ENCODE assay signal across 27 mouse cellular contexts in the genomic region with DNA sequence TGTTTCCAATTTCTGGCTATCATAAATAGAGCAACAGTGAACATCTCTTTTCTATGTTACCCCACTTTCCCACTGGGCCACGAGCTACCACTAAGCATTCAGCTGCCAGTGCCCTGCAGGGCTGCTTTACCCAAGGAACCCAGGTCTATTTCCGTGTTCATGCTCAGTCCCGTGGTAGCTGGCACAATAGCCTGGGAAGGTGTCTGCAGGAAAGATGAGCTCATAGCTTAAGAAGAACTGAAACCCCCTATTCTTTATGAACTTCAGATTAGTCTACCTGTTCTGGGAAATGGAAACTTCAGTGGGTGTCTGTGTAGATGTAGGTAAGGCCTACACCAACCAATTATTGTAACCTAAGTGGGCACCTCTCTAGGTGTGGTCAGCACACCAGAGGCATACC. TPM values are rescaled to one million over a fixed set of nuclear protein-coding genes. Genes with fewer than 3 reads are reported as not detected.
A peak's percentile ranks its signal among the peaks of the same experiment; 100 is the strongest.
DNase-seq lines count a peak whose midpoint lies in the region; ATAC-seq and TF ChIP-seq lines count a peak whose summit lies in the region.
"Had no signal": no experiment of that assay in that cellular context is flagged by ENCODE, and none has a peak within 500 bp of the region (broad histone marks: within the 10 kb centered on the region; RNA-seq: fewer than 3 reads in every experiment).

No protein-coding gene starts in this region.

- H3K27ac ChIP-seq in liver, postnatal 0 days (ENCODE audit: low read depth), result peak overlapping the region; percentile 44; the same call in 1 of the 2 replicates
- no peak overlapping the region for H3K27ac ChIP-seq in liver, embryonic 11.5 days (ENCODE audit: low read depth, low read length)
- H3K27ac ChIP-seq in ES-Bruce4 (ENCODE audit: insufficient read depth, low read length), result 0 out of 2 replicates have a peak overlapping the region, but pooled peaks have one; percentile 22
- no peak overlapping the region for H3K27ac ChIP-seq in gastrocnemius, adult 2 months
- no peak overlapping the region for H3K27ac ChIP-seq in hindbrain, postnatal 0 days
- H3K27ac ChIP-seq: embryonic facial prominence, embryonic 15.5 days; heart, adult 2 months; hindbrain, embryonic 10.5 days; hindbrain, embryonic 13.5 days had no signal

- H3K36me3 ChIP-seq in liver, postnatal 0 days (replicated peaks; ENCODE audit: insufficient read depth, low read length), result 0 out of 2 replicates have a peak, but pooled peaks cover 8% of the 10 kb centered on the region
- peaks cover 3% of the 10 kb centered on the region; the same call in 1 of the 2 replicates for H3K36me3 ChIP-seq in liver, embryonic 11.5 days (ENCODE audit: control insufficient read depth, insufficient read depth, low read length)
- peaks cover 12% of the 10 kb centered on the region; the same call in 1 of the 2 replicates for H3K36me3 ChIP-seq in ES-Bruce4 (ENCODE audit: control insufficient read depth, insufficient read depth, low read length, poor library complexity, severe bottlenecking)
- peaks cover 17% of the 10 kb centered on the region for H3K36me3 ChIP-seq in hindbrain, postnatal 0 days (ENCODE audit: insufficient read depth, low read length)

- H3K27me3 ChIP-seq in liver, postnatal 0 days (ENCODE audit: insufficient read depth, low read length), result no peaks in the 10 kb centered on the region
- no peaks in the 10 kb centered on the region for H3K27me3 ChIP-seq in liver, embryonic 11.5 days (replicated peaks; ENCODE audit: control insufficient read depth, insufficient read depth, low read length)
- no peaks in the 10 kb centered on the region for H3K27me3 ChIP-seq in ES-Bruce4 (ENCODE audit: control insufficient read depth, insufficient read depth, low read length, poor library complexity, severe bottlenecking)
- H3K27me3 ChIP-seq in hindbrain, postnatal 0 days (ENCODE audit: insufficient read depth, low read length), result no peaks in the 10 kb centered on the region
- H3K27me3 ChIP-seq: embryonic facial prominence, embryonic 12.5 days; embryonic facial prominence, embryonic 15.5 days; heart, embryonic 13.5 days; hindbrain, embryonic 13.5 days had no signal

- no peak for ATAC-seq in liver, postnatal 0 days
- ATAC-seq in liver, embryonic 11.5 days (replicated peaks; ENCODE audit: low FRiP score), result no peak
- ATAC-seq in granulocyte monocyte progenitor cell, adult 5-6 weeks (replicated peaks; ENCODE audit: poor library complexity, severe bottlenecking), result peak; percentile 28
- peak; percentile 62 for ATAC-seq in megakaryocyte-erythroid progenitor cell, adult 5-6 weeks (replicated peaks; ENCODE audit: low FRiP score, low TSS enrichment, poor library complexity, severe bottlenecking)
- ATAC-seq in hindbrain, postnatal 0 days, result no peak
- ATAC-seq: CD4-positive, CD25-positive, alpha-beta regulatory T cell, adult 4 months; forebrain, embryonic 14.5 days; forebrain, postnatal 0 days; hindbrain, embryonic 16.5 days had no signal

- no peak overlapping the region for H3K9ac ChIP-seq in liver, postnatal 0 days (replicated peaks)
- H3K9ac ChIP-seq in liver, embryonic 11.5 days (ENCODE audit: low read depth, low read length), result no peak overlapping the region
- no peak overlapping the region for H3K9ac ChIP-seq in ES-Bruce4 (ENCODE audit: low read depth, poor library complexity, severe bottlenecking)
- H3K9ac ChIP-seq in hindbrain, postnatal 0 days (replicated peaks; ENCODE audit: low read length), result no peak overlapping the region
- H3K9ac ChIP-seq: embryonic facial prominence, embryonic 12.5 days; embryonic facial prominence, embryonic 15.5 days; forebrain, postnatal 0 days; heart, embryonic 13.5 days; hindbrain, embryonic 13.5 days had no signal

- no peak for TF ChIP-seq EP300 in liver, postnatal 0 days (IDR thresholded peaks at IDR 0.05; ENCODE audit: low read depth)
- TF ChIP-seq EP300 in ES-Bruce4 (IDR thresholded peaks at IDR 0.05; ENCODE audit: insufficient read depth, low read depth, low read length), result no peak

- no peak for TF ChIP-seq CTCF in liver, postnatal 0 days (IDR thresholded peaks at IDR 0.05; ENCODE audit: low read depth)
- no peak for TF ChIP-seq CTCF in ES-Bruce4 (IDR thresholded peaks at IDR 0.05; ENCODE audit: low read depth, low read length)
- no peak for TF ChIP-seq CTCF in gastrocnemius, adult 2 months (IDR thresholded peaks at IDR 0.05)
- no peak for TF ChIP-seq CTCF in hindbrain, postnatal 0 days (IDR thresholded peaks at IDR 0.05; ENCODE audit: low read depth)

- TF ChIP-seq POLR2A in ES-Bruce4 (IDR thresholded peaks at IDR 0.05; ENCODE audit: insufficient read depth, low read length), result no peak

- no peak overlapping the region for H3K4me3 ChIP-seq in liver, postnatal 0 days (ENCODE audit: low read depth, low read length)
- no peak overlapping the region for H3K4me3 ChIP-seq in liver, embryonic 11.5 days (ENCODE audit: low read depth, low read length)
- H3K4me3 ChIP-seq in ES-Bruce4 (ENCODE audit: low read depth, low read length), result no peak overlapping the region
- H3K4me3 ChIP-seq in gastrocnemius, adult 2 months, result no peak overlapping the region
- no peak overlapping the region for H3K4me3 ChIP-seq in hindbrain, postnatal 0 days (ENCODE audit: low read length)
- H3K4me3 ChIP-seq: embryonic facial prominence, embryonic 12.5 days; embryonic facial prominence, embryonic 15.5 days; heart, adult 2 months; heart, embryonic 10.5 days; heart, embryonic 13.5 days; hindbrain, embryonic 10.5 days; hindbrain, embryonic 13.5 days had no signal

- intact Hi-C loops in gastrocnemius, adult 2 months (cut with DNase I), result loop anchor here (5.0 kb wide), 1 partner anchor 38 kb away; no protein-coding TSS in a partner anchor

- H3K4me2 ChIP-seq in liver, postnatal 0 days (ENCODE audit: low read depth, low read length), result no peak overlapping the region
- H3K4me2 ChIP-seq in liver, embryonic 11.5 days, result no peak overlapping the region
- H3K4me2 ChIP-seq in hindbrain, postnatal 0 days (ENCODE audit: low read depth, low read length), result no peak overlapping the region
- H3K4me2 ChIP-seq: embryonic facial prominence, embryonic 12.5 days; embryonic facial prominence, embryonic 15.5 days; heart, embryonic 13.5 days; hindbrain, embryonic 13.5 days had no signal

- 46% methylated on average over 3 of the region's 3 CpGs for WGBS in liver, postnatal 0 days (ENCODE audit: insufficient replicate concordance)
- WGBS in liver, embryonic 11.5 days, result 65% methylated on average over 3 of the region's 3 CpGs
- 66% methylated on average over 3 of the region's 3 CpGs for whole genome bisulfite sequencing in hindbrain, postnatal 0 days

- no peak for DNase-seq in liver, postnatal 0 days
- no peak for DNase-seq in liver, embryonic 11.5 days (ENCODE audit: low spot score)
- no peak for DNase-seq in cerebellum, postnatal 25 days
- DNase-seq in gastrocnemius, adult 2 months, result no peak
- no peak for DNase-seq in hindbrain, postnatal 0 days (ENCODE audit: low spot score)
- DNase-seq: adrenal gland, adult 2 months; adrenal gland, postnatal 14 days; cerebellum, adult 11-12 months; cerebellum, adult 8-10 months; cerebellum, postnatal 10 days; forebrain, postnatal 0 days; gastrocnemius, postnatal 25 days; heart, adult 2 months; heart, postnatal 36 days had no signal

- H3K4me1 ChIP-seq in liver, postnatal 0 days (ENCODE audit: insufficient read depth), result peaks cover 5% of the 10 kb centered on the region; the same call in 1 of the 2 replicates
- peaks cover 14% of the 10 kb centered on the region for H3K4me1 ChIP-seq in liver, embryonic 11.5 days (replicated peaks; ENCODE audit: control insufficient read depth, insufficient read depth, low read length)
- no peaks in the 10 kb centered on the region for H3K4me1 ChIP-seq in ES-Bruce4 (ENCODE audit: control insufficient read depth, insufficient read depth, low read length)
- no peaks in the 10 kb centered on the region for H3K4me1 ChIP-seq in hindbrain, postnatal 0 days (ENCODE audit: insufficient read depth, low read length)

- no peaks in the 10 kb centered on the region for H3K9me3 ChIP-seq in liver, postnatal 0 days (ENCODE audit: low read length)
- no peaks in the 10 kb centered on the region for H3K9me3 ChIP-seq in liver, embryonic 11.5 days (ENCODE audit: control insufficient read depth, low read length)
- H3K9me3 ChIP-seq in ES-Bruce4 (replicated peaks; ENCODE audit: control insufficient read depth, insufficient read depth, low read length, poor library complexity, severe bottlenecking), result no peaks in the 10 kb centered on the region
- no peaks in the 10 kb centered on the region for H3K9me3 ChIP-seq in hindbrain, postnatal 0 days (ENCODE audit: low read length)
- H3K9me3 ChIP-seq: embryonic facial prominence, embryonic 12.5 days; embryonic facial prominence, embryonic 15.5 days; G1E; heart, embryonic 10.5 days; heart, embryonic 13.5 days; hindbrain, embryonic 10.5 days; hindbrain, embryonic 13.5 days had no signal

RNA-seq across cellular contexts. Expression of gene Stoml1, which starts 12.4 kb away (rescaled TPM):
- polyA plus RNA-seq in liver, postnatal 0 days (2015; fragmentation: Nextera tagmentation; extraction: Ambion mirVana), result 5.6 and 6.7 TPM in 2 replicates
- polyA plus RNA-seq in liver, embryonic 11.5 days (2014; fragmentation: Nextera tagmentation; extraction: Ambion mirVana), result 9.7 and 12.9 TPM in 2 replicates
- 24.6 and 26.5 TPM in 2 replicates for polyA plus RNA-seq in ES-Bruce4 (2011; ENCODE audit: insufficient read depth, insufficient read length, low read depth, missing spikeins)
- 10.4 and 11.6 TPM in 2 replicates for total RNA-seq in granulocyte monocyte progenitor cell, adult 5-6 weeks (2014; fragmentation: Nextera tagmentation)
- 6.3 and 17.7 TPM in 2 replicates for total RNA-seq in granulocyte monocyte progenitor cell, adult 5-6 weeks (2017)
- total RNA-seq in megakaryocyte-erythroid progenitor cell, adult 5-6 weeks (2014; fragmentation: Nextera tagmentation), result 4.7 and 17.9 TPM in 2 replicates
- 3.5 and 5.3 TPM in 2 replicates for total RNA-seq in megakaryocyte-erythroid progenitor cell, adult 5-6 weeks (2017)
- 1 to 10 TPM; 6.8 to 7.3 TPM for total RNA-seq in gastrocnemius, adult 2 months (2021)
- total RNA-seq in hindbrain, postnatal 0 days (2014; rRNA removed), result 145 and 157 TPM in 2 replicates
- 136 and 141 TPM in 2 replicates for polyA plus RNA-seq in hindbrain, postnatal 0 days (2015; fragmentation: Nextera tagmentation; extraction: Ambion mirVana)

RNA-seq across cellular contexts. Expression of gene Pml, which starts 15.8 kb away (rescaled TPM):
- polyA plus RNA-seq in liver, postnatal 0 days (2015; fragmentation: Nextera tagmentation; extraction: Ambion mirVana), result 8.4 and 8.5 TPM in 2 replicates
- polyA plus RNA-seq in liver, embryonic 11.5 days (2014; fragmentation: Nextera tagmentation; extraction: Ambion mirVana), result 28.3 and 33.2 TPM in 2 replicates
- polyA plus RNA-seq in ES-Bruce4 (2011; ENCODE audit: insufficient read depth, insufficient read length, low read depth, missing spikeins), result 198 and 200 TPM in 2 replicates
- 49.9 and 57.2 TPM in 2 replicates for total RNA-seq in granulocyte monocyte progenitor cell, adult 5-6 weeks (2014; fragmentation: Nextera tagmentation)
- 9.3 and 10.1 TPM in 2 replicates for total RNA-seq in granulocyte monocyte progenitor cell, adult 5-6 weeks (2017)
- 126 and 134 TPM in 2 replicates for total RNA-seq in megakaryocyte-erythroid progenitor cell, adult 5-6 weeks (2014; fragmentation: Nextera tagmentation)
- total RNA-seq in megakaryocyte-erythroid progenitor cell, adult 5-6 weeks (2017), result 34.2 and 38.1 TPM in 2 replicates
- total RNA-seq in gastrocnemius, adult 2 months (2021), result 1 to 10 TPM; 4.1 to 4.5 TPM
- total RNA-seq in hindbrain, postnatal 0 days (2014; rRNA removed), result 11.4 and 17.0 TPM in 2 replicates
- polyA plus RNA-seq in hindbrain, postnatal 0 days (2015; fragmentation: Nextera tagmentation; extraction: Ambion mirVana), result 3.2 and 4.8 TPM in 2 replicates

RNA-seq across cellular contexts. Expression of gene Loxl1, which starts 47.6 kb away (rescaled TPM):
- 2.8 and 3.1 TPM in 2 replicates for polyA plus RNA-seq in liver, postnatal 0 days (2015; fragmentation: Nextera tagmentation; extraction: Ambion mirVana)
- 9.6 and 11.0 TPM in 2 replicates for polyA plus RNA-seq in liver, embryonic 11.5 days (2014; fragmentation: Nextera tagmentation; extraction: Ambion mirVana)
- polyA plus RNA-seq in ES-Bruce4 (2011; ENCODE audit: insufficient read depth, insufficient read length, low read depth, missing spikeins), result 3.4 and 3.6 TPM in 2 replicates
- total RNA-seq in granulocyte monocyte progenitor cell, adult 5-6 weeks (2014; fragmentation: Nextera tagmentation), result not detected in 2 replicates
- total RNA-seq in granulocyte monocyte progenitor cell, adult 5-6 weeks (2017), result not detected in 2 replicates
- total RNA-seq in megakaryocyte-erythroid progenitor cell, adult 5-6 weeks (2014; fragmentation: Nextera tagmentation), result not detected in 2 replicates
- not detected in 2 replicates for total RNA-seq in megakaryocyte-erythroid progenitor cell, adult 5-6 weeks (2017)
- 10 to 100 TPM; 10.6 to 17.9 TPM for total RNA-seq in gastrocnemius, adult 2 months (2021)
- 11.9 and 13.8 TPM in 2 replicates for total RNA-seq in hindbrain, postnatal 0 days (2014; rRNA removed)
- 9.1 and 9.7 TPM in 2 replicates for polyA plus RNA-seq in hindbrain, postnatal 0 days (2015; fragmentation: Nextera tagmentation; extraction: Ambion mirVana)
- total RNA-seq: G1E had no signal
- polyA plus RNA-seq: CD4-positive, CD25-positive, alpha-beta regulatory T cell, adult 4 months; G1E had no signal

Comparison
In these comparisons a context has a peak if more than half of its experiments do, and no peak if none do; other contexts are left out.
1. H3K27ac ChIP-seq: peak in liver, postnatal 0 days (single experiment) and ES-Bruce4 (single experiment); none in liver, embryonic 11.5 days (single experiment), gastrocnemius, adult 2 months (single experiment) and hindbrain, postnatal 0 days (single experiment).
2. ATAC-seq: peak in granulocyte monocyte progenitor cell, adult 5-6 weeks (single experiment) and megakaryocyte-erythroid progenitor cell, adult 5-6 weeks (single experiment); none in liver, postnatal 0 days (single experiment), liver, embryonic 11.5 days (single experiment) and hindbrain, postnatal 0 days (single experiment).
3. RNA of gene Loxl1, which starts 47.6 kb away (total RNA-seq): 10.6 to 17.9 TPM in gastrocnemius, adult 2 months and 11.9 to 13.8 TPM in hindbrain, postnatal 0 days; not detected in granulocyte monocyte progenitor cell, adult 5-6 weeks and not detected in megakaryocyte-erythroid progenitor cell, adult 5-6 weeks; every median in the first group is over 10 times any median in the second.